Mouse (Mus musculus): ENCODE measurements at regions not wholly inside any gene's neighbourhood (a gene's known extent, or its start where the extent isn't known, plus 50 kb on each side); places are given as distances from the start of the nearest gene placed in this dataset.

- no peak for DNase-seq (ENCODE audit: low spot score in 2 of 2)
Observed at GRCm38 (mm10) chr6:117607023-117607422, 234.0 kb upstream of the Zfp637 start.

DNA sequence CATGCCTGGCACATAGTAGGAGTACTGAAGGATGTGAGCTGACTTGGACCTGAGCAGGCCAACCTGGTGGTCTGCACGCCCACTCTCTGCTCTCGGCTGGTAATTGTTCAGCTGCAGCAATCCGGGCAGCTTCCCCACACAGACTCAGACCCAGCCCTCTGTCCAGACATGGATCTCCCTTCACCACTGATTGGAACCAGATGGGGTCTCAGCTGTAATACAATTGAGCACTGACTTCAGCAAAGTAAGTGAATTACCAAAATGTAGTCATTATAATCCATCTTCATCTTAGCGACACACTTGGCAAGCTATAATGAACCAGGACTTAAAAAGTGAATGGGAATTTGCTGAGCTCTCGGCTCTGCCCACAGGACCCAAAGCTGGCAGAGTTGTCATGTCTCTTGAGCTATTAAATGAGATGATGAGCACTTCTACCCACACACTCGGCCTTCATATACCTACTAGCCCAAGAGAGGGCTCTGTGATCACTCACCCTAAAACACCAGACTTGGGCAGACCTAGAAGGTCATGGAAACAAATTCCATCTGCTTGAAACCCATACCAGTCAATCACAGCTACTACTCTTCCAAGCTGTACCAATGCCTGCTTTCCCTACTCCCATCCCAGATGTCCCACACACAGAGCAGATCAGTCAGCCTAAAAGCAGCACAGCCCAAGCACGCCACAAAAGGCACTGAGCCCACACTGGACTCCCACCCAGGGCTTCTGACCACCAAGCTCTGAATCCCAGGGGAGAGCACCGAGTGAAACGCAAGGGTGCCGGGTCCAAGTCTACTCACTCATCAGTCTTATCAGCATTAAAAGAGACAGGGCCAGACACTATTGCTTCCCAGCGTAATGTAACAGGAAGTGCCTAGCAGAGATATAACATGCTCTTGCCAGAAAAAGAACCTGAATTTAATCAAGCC lies 231.2 kb upstream of the Zfp637 start:
- no peak for DNase-seq (ENCODE audit: low spot score in 2 of 2)

- no peak for DNase-seq (ENCODE audit: low spot score in 2 of 2)
Observed at GRCm38 (mm10) chr6:117611281-117611680, 229.7 kb upstream of the Zfp637 start.

- DNase-seq (ENCODE audit: low spot score in 2 of 2) = no peak
Observed at GRCm38 (mm10) chr6:117611965-117612364, 229.0 kb upstream of the Zfp637 start.

DNA sequence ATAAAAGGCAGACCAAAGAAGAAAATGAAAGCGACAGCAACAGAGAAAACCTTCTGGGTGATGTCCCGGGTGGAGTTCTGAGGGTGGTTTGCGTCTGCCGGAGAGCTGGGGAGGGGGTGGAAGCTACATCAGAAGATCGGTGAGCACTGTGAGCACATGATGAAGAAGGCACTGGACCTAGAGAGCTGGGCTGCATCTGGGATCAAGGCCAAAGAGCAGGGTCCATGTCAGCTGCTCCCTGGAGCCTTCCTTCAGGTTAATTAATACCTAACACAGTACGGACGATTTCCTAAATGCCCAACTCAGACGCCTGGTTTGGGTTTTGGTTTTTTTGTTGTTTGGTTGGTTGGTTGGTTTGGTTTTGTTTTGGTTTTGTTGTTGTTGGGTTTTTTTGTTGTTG lies 228.6 kb upstream of the Zfp637 start:
- DNase-seq (ENCODE audit: low spot score in 2 of 2) = no peak

- DNase-seq (ENCODE audit: low spot score in 2 of 2) = peak; percentile 16 to 45
Observed at GRCm38 (mm10) chr6:117613656-117614350, 227.2 kb upstream of the Zfp637 start.

- no peak for DNase-seq (ENCODE audit: low spot score in 2 of 2)
Observed at GRCm38 (mm10) chr6:117614386-117614785, 226.6 kb upstream of the Zfp637 start.

DNA sequence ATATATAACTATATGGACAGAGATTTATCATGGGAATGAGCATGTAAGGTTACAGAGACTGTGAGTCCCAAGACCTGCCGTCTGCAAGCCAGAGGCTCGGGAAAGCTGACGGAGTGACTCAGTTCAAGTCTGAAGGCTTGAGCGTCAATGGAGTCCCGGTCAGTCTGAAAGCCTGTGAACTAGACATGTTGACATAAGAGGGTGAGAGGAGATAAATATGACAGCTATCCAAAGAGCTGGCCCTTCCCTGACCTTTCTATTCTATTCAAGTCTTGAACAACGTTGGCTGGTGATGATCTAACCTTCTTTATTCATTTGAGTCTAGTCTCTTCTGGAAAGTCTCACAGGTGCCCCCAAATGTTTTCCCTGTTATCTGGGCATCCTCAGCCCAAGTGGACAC lies 223.8 kb upstream of the Zfp637 start:
- no peak for DNase-seq (ENCODE audit: low spot score in 2 of 2)

DNA sequence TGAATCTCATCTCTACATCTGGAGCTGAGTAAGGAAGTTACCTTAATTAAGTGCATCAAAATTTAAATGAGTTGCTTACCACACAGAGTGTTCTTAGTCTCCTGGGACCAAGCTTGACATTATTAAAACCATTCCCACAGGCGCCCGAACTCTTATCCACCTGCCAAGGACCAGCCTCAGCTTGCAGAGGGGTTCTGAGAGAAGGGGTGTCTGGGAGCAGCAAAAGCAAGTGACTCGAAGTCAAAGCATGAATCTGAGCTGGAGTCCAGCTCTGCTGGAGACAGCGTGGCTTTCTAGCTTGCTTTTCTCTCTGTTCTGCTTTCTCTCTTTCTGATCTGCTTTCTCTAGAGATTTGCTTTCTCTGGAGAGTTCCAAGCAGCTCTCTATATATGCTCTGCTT lies 223.0 kb upstream of the Zfp637 start:
- DNase-seq (ENCODE audit: low spot score in 2 of 2) = no peak

DNA sequence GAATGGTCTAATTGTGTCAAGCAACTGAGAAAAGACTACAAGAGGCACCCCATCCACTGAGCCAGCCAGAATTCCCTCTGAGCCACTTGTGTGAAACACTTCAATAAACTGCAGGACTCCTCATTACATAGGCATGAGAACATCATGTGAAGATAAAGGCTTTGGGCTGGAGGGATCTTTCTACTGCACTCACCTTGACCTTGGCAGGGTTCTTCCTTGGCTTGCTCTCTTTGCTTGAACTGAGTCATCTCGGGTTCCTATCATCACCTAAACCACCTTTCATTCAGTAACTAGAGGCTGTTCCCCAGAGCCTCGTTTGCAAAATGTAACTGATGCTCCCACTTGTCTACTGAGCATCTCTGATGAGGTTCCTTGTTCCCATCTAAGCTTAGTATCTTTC lies 221.4 kb upstream of the Zfp637 start:
- DNase-seq (ENCODE audit: low spot score in 2 of 2) = no peak

DNA sequence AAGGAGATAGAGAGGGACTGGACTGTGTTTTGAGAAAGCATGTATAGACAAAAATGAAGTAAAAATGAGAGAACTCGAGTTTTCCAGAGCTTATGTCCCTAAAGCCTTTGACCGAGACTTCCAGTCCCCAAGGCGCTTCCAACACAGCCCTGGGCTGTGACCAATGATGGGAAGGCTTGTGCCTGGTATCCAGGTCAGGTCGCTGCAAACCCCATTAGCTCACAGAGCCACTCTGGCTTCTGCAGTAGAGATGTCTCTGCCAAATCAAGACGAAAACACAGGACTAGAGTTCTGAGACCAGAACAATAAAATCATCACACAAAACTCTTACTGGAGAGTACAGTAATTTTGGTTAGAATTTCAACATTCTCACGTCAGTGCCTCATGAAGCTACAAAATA lies 218.5 kb upstream of the Zfp637 start:
- DNase-seq (ENCODE audit: low spot score in 2 of 2) = no peak

DNA sequence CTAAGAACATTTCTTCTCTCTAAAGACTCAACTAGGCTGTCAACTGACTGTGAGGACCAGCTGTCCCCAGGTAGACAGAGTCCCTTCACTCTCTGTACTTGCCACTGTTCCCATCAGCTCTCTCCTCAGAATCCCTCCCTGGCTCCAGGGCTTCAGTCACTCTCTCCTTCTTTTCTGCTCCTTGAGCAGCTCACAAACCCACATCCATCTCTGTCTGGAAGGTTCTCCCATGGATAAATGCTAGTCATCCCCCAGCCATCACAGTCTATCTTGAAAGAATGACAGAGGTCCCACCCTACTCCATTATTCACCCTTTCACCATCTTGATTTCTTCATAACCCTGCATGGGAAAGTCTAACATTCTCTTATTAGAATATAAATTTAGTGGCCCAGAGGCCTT lies 218.0 kb upstream of the Zfp637 start:
- DNase-seq (ENCODE audit: low spot score in 2 of 2) = no peak

GRCm38 (mm10) chr6:117625716-117626115 lies 215.3 kb upstream of the Zfp637 start:
- no peak for DNase-seq (ENCODE audit: low spot score in 2 of 2)

GRCm38 (mm10) chr6:117627461-117627860 lies 213.5 kb upstream of the Zfp637 start:
- no peak for DNase-seq (ENCODE audit: low spot score in 2 of 2)

- DNase-seq (ENCODE audit: low spot score in 2 of 2) = peak; percentile 11 to 59
Observed at GRCm38 (mm10) chr6:117646628-117647027, 194.4 kb upstream of the Zfp637 start.

DNA sequence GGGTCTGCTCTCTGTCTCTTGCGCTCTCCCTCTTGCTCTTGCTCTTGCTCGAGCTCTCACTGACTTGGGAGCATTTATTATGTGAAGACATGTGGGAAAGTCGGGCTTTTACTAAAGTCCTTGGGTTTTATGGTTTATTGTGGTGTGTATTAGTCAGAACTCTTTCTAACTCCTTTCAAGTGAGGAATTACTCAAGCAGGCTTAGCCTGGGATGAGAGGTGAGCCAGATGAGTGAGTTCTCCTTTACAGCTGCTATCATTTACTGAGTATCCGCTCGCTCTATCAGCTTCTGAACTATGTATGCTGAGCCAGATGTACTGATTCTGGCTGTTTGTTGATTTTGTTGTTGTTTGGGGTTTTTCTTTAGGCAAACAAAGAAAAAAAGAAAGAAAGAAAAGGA lies 190.4 kb upstream of the Zfp637 start:
- DNase-seq (ENCODE audit: low spot score in 2 of 2) = no peak

GRCm38 (mm10) chr6:117651551-117651950 lies 189.4 kb upstream of the Zfp637 start:
- no peak for DNase-seq (ENCODE audit: low spot score in 2 of 2)

- no peak for DNase-seq (ENCODE audit: low spot score in 2 of 2)
Observed at GRCm38 (mm10) chr6:117652012-117652411, 189.0 kb upstream of the Zfp637 start.

DNA sequence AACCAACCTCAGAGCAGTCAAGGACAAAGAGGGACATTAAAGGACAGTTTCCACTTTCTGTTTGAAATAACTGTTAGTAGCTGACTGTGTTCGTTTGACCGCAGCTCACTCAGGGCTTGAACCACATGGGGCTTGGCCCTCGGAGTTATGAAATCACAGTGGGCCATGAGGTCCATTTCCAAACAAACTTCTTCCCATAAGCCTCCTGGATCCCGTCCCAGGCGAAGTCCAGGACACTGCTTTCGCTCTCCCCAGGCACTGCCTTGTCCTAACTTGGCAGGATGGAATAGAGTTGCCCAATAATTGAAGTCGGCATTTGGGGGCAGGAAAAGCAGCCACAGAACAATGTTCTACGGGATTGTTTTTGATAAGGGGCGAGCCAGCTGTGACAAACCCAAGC lies 188.1 kb upstream of the Zfp637 start:
- peak in 1 of 2 experiments; percentile 15 for DNase-seq (ENCODE audit: low spot score in 2 of 2)

- DNase-seq (ENCODE audit: low spot score in 2 of 2) = no peak
Observed at GRCm38 (mm10) chr6:117653886-117654425, 187.0 kb upstream of the Zfp637 start.

DNA sequence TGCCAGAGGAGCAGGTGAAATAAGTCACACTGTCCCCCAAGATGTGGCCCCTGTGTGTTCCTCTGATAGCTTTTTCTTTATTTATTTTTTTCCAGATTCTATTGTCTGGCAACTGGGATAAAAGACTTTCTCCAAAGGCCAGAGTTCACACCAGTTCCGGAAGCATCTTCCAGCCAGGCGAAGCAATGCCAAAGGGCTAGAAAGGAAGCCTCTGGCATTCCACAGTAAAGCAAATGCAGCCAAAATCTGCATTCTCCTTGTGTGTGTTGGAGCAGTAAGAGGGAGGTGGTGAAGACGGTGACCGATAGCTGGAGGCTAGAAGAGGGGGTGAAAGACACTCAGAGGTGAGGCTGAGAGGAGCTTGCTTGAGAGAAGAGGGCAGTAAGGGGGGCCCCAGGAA lies 185.0 kb upstream of the Zfp637 start:
- no peak for DNase-seq (ENCODE audit: low spot score in 2 of 2)

GRCm38 (mm10) chr6:117660576-117660975 lies 180.4 kb upstream of the Zfp637 start:
- DNase-seq (ENCODE audit: low spot score in 2 of 2) = peak in 1 of 2 experiments; percentile 22

All from layer of hippocampus, adult 18-20 months (tissue).